Mouse (Mus musculus) kidney, adult 2 months (tissue): ENCODE results near the gene Nrxn3.

Source experiments
- CTCF ChIP-seq: fragments of 200-500 bp; conservative IDR thresholded peaks from 2 replicates; pipeline ENCODE4 v1.5.1; 2011; ENCODE audit warnings: low read depth, mild to moderate bottlenecking, control low read depth, low read length, moderate library complexity, mixed read lengths; ENCODE audit not compliant: insufficient read depth, insufficient read length
- POLR2A ChIP-seq: fragments of 200-500 bp; IDR thresholded peaks from one replicate; pipeline ENCODE4 v1.6.1; 2011; ENCODE audit warnings: low read depth, low read length, control low read depth

DNA sequence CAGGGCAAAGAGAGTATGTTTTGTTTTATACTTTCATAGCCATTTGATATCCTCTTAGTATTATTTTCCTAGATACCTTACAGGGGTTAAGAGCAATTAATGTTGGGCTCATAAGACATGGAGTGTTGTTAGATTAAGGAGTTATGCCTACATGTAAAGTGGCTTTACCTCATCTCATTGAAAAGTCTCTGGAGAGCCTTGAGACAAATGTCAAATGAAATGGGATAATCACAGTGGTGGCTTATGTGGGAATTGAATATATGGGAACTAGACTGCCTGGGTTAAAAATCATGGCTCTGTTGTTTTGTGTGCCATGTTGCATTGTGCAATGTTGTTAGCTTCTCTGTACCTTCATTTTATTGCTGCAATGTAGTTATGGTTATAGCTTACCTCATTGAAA is 327.0 kb downstream of the Nrxn3 start:
- TF ChIP-seq CTCF (no peak), POLR2A (no peak)
